Mouse (Mus musculus): ENCODE measurements around the gene Sgk1.

Gene Sgk1

DNA sequence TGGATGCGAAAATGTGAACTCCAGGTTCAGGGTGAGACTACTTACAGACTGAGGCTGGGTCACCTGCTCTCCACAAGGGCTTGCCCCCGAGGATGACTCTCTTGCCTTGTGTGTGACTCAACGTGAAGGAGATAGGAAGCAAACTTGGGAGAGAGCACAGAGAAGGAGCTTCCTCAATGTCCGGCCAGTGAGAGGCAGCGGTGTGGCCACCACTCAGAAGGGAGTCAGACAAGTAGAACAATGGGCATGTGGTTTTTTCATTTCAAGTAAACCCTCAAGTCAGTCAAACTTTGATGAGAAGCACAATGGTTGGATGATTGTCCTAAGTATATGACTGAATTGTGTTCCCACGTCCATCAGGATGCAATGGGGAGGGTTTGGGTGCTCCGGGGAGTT is 36.8 kb downstream of the Sgk1 start:
- DNase-seq, result no peak

DNA sequence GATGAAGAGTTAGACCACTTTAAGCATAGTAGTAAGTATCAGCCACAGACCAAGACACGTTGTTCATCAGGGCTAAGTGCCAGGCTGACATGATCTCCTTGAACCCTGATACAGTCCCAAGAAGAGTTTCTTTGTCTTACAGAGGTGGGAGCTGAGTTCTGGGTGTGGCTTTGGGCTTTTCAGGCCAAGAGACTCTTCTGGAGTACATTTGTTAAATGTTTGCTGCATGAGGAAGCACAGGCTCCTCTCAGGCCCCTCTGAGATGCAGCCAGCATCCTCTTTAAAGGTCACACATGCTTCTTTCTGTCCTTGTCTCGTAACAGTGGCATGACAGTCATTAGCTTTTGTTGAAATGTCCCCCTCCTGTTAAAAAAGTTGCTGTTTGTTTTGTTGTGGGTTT is 38.6 kb downstream of the Sgk1 start:
- no peak for DNase-seq

DNA sequence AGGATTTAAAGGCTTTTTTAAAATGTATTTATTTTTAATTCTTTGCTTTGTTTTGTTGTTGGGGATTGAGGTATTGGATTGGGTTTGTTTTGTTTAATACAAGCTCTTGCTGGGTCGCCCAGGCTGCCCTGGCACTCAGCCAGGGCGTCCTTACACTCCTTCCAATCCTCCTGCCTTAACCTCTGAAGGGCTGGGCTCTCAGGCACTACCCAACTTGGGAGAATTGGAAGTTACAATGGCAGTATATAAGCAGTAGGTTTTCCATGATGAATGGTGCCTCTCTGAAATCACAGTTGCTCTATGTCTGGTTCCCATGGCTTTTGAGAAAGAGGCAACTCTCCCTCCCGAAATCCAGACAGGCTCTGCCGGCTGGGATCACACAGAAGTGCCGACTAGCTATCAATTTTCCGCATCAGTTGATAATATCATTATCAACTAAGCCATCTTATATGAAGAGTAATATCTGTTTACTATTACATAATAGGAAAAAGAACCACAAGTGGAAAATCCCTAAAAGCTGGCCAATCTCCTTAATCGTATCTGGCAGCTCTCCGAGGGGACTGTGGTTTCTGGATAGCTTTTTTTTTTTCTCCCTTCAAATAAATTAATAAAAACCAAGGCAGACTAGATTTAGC is 40.8 kb downstream of the Sgk1 start:
- peak in 1 of 2 experiments; percentile 25 for DNase-seq

DNA sequence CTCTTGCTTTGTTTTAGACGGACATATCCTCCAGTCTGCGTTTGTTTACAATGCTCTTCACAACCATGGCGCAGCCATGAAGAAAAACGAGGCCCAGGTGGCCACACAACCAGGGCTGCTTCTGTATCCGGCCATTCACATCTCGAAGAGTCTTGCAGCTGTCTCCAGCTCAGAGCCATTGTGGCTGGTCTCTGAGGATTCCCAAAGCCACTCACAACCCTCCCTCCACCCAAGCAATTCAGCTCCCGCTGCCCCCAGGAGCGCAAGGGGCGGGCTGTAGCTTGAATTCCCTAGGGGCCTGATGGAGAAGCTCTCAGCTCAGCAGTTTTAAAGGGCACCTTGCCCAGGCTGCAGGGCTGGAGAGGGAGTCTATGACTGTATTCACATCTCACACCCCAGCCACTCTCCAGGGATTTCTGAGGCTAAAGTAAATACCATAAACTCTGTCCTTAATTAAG is 41.5 kb downstream of the Sgk1 start:
- DNase-seq, result no peak

DNA sequence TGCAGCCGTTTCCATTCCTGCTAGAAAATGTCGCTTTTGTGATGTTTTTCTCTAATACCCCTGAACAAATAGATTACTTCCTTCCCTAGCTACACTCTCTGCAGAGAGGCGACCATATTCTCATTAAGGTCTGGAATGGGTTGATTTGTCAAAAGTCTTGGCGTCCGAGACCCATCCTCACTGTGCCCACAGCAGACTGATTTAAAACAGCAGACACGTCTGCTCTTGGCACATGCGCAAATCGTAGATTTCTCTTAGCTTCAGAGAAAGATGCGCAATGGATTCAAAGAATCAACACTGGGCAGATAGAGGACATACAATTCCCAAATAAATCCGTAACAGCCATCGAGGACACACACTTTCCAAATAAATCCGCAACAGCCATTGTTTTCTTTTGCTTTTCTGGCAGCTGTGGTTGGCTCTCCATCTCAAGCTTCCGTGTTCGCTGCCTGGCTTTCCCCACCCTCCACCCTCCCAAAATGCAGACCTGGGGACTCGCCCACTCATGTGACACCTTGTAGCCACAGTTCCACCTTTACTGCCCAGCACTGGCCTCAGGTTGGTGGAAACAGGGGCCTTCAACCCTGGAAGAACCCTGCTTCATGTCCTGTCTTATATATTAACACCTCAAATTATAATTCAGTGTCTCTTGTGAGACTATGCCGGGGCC is 42.2 kb downstream of the Sgk1 start:
- DNase-seq, result no peak

DNA sequence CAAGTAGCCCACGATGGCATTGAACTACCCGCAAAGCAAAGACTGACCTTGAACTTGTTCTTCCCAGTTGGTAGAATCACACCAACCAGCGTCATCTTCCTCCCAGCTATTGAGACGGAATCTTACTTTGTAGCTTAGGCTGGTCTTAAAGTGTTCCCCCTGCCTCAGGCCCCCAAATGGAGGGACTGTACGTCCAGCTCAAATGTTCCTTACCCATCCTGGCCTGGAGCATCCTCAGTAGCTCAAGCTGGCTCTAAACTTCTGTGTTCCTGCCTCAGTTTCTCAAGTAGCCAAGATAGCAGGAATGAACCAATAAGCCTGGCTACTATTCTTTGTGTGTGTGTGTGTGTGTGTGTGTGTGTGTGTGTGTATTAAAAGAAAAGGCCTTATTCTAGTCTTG is 45.0 kb downstream of the Sgk1 start:
- no peak for DNase-seq

DNA sequence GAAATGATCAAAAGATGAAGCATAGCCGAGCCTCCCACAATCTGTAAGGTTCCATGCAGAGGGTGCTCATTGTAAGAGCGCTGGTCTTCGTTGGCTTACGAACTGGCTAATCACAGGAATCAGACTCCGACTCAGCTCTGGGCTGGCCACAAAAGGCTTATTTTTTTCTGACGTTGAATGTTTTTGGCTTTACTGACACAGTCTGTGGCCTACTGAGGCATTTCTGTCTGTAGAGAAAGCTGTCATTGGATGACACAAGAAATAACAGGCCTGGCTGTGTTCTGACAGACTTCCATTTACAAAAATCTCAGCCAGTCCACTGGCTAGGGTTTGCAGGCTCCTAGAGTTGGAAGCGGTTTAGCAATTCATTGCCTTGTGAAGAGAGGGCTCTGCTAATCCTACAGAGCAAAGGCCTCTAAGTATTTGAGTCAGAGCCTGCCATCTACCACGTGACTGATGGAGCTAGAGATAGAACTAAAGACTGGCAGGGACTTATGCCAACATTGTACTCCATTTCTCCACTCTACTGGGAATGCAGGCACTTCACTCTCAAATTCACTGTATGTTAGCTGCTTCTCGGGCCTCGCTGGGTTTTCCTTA is 48.9 kb downstream of the Sgk1 start:
- no peak for DNase-seq

DNA sequence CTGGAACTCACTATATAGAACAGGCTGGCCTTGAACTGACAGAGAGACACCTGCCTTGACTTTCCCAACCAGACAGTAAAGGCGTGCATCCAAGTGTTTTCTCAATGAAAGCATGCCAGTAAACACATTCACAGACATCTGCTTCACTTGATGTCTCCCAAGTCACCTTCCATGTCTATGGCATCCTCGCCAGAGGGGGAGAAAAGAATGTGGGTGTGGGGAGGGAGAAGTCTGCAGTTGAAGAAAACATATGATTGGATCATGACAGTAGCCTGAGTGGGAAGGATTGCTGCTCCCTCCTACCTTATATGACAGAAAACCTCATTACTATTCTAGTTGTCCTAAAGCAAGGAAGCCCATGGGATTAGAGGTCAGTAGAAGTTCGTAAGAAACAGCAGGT is 50.8 kb downstream of the Sgk1 start:
- DNase-seq, result no peak

DNA sequence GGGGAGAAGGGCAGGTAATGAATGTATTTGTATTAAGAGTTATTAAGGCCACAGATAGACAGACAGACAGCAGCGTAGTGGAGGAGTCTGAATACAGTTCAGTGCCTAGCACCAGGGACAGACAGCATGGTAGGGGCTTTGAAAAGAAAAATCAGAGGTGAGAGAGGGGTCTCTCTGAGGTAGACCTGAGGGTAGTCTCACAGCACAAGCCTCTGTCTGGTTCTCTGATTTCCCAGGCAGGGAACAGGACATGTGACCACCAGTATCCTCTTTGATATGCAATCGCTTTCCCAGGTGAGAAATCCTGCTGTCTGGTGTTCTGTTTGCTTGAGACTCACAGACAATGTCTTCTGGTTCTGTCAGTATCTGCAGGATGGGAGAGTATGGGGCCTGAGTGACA is 52.8 kb downstream of the Sgk1 start:
- no peak for DNase-seq

DNA sequence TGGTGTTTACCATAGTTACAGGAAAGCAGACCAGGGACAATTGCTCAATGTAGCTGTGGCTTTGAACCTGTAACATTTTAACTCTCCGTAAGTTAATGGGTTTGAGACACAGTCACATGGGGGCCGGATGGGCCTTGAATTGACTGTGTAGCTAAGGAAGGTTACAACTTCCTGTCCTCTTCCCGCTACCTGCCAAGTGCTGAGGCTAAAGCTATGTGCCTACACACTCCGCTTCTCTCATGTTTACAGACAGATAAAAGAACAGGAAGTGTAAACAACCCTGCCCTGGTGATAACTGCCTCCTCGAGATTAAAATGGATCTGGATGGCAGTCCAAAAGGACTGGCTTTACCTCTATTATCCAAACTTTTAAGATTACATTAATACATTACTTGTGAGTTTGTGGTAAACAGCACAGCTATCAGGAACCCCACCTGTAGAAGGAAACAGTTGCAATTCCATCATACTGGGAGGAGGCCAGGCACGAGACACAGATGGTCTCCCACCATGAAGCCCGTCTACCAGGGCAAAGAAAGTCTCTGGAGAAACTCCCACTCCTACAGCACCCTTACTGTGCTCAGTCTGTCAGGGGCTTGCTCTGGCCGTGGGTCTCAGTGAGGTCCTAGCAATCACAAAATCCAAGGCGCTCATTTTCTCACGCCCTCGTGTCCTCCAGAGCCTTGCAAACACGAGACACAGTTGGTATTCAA is 54.7 kb downstream of the Sgk1 start:
- DNase-seq, result peak; percentile 51 to 56

DNA sequence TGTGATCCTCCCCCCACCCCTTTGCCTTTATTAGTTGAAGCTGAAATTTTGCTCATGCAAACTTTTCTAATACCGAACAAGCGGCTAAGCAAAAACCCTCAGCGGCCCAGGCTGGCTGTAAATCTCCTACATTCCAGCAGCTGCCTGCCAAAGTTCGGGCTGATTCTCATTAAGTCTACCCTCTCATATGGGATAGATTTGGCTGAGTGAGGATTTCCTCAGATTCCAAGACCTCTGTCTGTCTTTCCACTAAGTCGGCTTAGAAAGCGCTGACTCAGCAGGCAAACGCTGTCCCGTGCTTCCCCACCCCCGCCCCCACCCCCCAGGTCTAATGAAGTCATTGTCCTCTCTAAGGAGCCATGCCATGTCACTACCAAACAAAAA is 55.2 kb downstream of the Sgk1 start:
- DNase-seq, result no peak

DNA sequence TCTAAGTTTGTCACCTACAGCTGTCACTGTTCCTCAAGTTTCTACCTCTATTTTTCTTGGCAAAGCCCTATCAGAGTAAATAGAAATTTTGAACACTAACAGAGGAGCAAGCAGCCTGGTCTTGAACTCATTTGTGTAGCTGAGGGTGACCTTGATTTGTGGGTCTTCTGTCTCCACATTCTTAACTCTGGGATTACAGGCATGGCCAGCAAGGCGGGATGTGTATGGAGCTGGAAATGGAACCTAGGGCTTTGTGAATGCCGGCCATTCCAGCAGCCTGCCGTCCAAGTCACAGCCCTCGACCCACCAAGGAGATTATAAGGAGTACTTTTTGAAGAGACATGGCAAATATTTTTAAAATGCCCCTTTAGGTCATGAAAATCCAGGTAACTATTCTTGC is 56.2 kb downstream of the Sgk1 start:
- DNase-seq, result no peak

DNA sequence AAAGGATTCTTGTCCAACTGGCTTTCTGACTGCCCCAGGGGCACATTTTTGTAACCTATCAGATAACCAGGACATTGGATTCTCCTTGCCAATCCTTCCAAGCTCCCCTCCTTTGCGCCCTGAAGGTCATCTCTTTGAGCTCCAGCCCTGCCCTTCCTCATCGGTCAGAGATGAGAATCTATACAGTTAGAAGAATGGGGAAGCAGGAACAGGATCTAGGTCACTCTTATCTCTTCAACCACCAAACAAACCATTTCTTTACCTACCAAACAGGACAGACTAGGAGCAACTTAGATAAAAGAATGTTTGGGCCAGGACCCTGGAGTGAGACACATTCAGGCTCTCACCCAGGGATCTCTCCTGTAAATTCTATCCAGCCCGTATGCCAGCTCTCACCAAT is 59.3 kb downstream of the Sgk1 start:
- no peak for DNase-seq

DNA sequence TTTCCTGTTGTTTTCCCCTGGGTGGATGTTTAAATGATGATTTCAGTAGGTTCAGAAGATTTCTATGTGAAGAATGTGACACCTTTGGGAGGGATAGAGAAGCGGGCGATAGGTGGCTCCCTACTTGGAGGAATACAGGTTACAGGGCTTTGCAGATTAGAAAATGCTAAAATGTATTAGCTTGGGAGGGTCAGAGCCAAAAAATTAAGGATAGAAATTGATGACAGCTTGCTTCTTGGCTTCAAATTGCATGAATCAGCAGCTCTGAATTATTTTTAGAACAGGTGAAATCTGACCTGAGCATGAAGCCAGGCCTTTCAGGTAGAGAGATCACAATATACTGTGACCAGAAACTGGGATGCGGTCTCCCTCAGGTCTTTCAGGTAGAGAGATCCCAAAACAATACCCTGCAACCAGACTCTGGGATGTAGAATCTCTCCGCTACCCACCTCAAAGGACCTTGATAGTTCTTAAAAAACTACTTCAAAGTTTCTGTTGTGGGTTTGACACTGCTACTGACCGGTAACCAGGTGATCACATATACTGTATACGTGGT is 61.2 kb downstream of the Sgk1 start:
- DNase-seq, result no peak

DNA sequence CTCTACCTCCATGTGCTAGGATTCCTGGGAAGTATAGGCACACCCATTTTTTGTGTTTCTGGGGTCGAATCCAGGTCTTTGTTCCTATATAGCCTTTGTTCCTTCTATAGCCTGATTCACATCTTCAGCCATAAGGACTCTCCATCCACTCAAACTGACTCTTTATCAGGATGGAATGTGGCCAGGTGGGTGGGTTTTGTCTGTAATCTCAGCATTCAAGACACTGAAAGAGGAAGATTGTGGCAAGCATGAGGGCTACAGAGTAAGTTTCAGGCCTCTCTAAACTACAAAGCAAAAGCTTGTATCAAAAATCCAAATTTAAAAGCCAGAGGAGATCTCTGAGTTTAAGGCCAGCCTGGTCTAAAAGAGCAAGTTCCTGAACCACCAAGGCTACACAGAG is 63.2 kb downstream of the Sgk1 start:
- no peak for DNase-seq

DNA sequence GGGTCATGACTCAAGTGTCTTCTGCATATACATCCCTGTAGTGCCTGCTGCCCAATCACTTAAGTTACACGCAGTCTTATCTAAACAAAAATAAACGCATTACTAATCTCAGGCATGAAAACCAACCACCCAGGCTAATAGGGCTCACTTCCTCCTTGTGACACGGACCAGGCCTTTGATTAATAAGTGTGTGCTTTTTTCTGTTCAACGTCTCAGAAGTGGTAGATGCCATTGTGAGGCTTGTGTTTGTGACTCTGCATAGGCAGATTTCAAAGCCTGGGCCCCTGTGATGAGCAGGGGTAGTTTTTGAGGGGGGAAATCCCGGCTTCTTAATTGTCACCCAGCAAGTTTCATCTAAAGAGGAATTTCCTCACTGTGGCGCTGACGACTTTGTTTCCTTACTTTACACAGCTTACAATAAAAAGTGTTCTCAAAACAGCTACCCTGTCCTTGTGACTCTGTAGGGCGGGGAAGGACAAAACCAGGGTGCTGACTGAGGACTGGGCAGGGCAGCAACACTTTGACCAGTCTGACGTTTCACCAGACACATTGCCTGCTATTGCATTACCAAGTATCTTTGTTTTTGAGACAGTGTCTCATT is 64.9 kb downstream of the Sgk1 start:
- no peak for DNase-seq

DNA sequence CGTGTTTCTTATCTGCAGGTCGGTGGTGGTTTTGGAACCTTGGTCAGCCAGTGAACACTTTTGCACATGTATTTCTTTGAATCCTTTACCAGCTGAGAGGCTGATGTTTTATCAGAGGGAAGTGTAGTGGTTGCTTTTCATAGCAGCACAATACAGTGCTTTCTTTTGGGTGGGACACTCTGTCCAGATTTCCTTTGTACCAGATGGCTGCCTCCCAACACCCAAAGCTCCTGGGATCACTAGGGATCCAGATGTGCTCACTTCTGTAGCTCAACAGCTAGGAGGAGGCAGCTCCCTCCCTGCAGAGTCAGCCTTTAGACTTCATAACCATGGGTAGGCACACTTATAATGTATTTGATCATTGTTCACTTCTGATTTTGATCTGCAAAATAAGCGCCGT is 70.5 kb downstream of the Sgk1 start:
- no peak for DNase-seq

DNA sequence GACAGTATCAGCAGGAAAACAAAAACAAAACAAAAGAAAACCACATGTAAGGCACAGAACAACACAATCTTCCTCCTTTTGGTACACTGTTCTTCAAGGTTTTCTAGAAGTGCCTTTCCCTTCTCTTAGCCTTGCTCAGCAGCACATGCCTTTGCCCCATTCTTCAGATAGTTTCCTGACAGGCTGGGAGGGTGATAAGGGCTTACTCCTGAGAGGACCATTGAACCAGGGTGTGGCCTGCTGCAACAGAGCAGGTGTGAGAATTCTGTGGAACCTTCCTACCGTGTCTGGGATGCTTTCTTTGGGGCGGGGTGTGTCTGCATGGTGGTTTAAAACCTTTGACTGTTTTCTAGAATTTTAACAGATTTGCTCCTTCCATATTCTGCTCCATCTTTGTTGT is 79.1 kb downstream of the Sgk1 start:
- no peak for DNase-seq

DNA sequence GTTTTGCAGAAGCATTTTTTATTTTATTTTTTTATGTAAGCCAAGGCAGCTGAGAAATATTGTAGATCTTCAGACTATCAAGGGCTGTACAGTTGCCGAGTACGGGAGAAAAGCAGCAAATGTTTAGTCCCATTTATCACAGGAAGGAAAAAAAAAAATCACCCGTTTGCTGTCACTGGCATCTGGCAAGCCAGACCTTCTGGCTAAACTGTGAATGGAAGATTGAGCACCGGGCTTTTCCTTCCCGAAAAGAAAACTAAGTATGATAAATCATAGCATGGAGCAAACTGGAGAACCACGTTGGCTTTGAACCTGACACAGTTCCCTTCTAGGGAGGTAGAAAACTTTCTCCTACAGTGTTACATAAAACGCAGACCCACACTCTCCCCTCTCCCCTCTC is 81.0 kb downstream of the Sgk1 start:
- no peak for DNase-seq

DNA sequence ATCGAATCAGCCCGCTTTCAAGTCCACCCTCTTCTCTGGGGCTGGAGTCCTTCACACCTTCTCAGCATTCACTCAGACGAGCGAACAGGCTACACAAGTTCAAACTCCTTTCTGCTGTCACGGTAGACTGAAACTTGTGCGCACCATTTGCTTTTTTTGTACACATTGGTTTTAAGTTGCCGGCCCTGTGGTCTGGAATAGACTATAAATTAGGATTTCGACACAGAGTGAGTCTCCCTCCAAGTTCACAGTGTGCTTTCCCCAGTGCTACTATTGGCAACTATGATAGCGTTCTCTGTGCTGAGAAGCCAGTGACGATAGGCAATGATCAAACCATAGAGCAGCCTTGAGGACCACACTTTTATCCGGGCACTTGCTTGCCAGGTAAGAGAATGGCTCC is 91.7 kb downstream of the Sgk1 start:
- no peak for DNase-seq

DNA sequence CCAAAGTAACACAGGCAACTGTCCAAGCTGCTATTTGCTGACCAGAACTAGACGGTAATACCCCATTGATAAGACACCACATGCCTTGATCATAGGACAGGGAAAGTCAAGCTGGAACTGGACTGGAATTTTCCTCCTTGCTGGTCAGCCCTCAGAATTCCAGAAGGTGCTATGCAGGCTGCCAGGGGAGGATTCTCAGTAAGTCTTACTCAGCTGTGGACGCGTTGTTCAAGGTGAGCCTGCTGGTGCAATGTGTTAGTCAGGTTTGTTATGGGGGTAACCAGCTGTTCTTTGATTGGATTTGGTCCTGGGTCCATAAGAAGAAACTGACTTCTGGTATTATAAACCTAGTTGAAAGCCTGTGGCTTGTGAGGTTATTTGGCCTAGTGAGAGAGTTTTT is 92.8 kb downstream of the Sgk1 start:
- DNase-seq, result no peak

DNA sequence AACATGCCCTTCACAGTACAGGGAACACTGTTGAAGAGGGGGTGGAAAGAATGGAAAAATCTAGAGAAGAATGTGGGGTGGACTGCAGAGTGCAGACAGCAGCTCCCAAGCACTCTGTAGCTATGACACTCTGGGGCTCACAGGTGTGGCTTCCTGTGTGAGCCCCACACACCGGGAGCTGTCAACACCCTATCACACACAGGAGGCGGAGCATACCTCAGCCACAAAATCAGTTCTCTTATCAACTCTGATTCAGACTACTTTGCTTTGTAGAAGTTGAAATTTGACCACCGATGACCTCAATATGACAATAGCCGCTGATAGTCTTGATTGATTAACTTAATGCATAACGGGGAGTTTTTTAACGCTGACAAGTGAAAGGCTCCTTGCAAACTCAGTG is 93.4 kb downstream of the Sgk1 start:
- DNase-seq, result no peak

DNA sequence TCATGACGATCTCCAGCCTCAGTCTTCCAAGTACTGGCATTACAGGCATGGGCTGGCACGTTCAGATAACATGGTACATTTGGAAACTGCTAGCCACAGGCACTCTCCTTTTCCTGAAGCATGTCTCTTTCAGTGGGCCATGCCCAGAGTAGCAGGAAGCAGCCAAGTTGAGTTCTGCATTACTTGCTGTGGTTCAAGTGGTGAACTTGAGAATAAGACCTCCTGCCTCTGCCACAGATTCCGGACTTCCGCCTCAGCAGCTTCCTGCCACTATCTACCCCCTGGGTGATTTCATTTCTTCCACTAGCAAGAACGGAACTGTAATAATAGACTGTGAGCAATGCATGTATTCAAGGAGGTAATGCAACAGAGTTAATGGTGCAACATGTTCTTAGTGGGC is 94.3 kb downstream of the Sgk1 start:
- no peak for DNase-seq

Measured in cerebellum, postnatal 36 days (tissue).